Mouse (Mus musculus): ENCODE measurements around the gene Slc4a3.

The Slc4a3 gene

DNA sequence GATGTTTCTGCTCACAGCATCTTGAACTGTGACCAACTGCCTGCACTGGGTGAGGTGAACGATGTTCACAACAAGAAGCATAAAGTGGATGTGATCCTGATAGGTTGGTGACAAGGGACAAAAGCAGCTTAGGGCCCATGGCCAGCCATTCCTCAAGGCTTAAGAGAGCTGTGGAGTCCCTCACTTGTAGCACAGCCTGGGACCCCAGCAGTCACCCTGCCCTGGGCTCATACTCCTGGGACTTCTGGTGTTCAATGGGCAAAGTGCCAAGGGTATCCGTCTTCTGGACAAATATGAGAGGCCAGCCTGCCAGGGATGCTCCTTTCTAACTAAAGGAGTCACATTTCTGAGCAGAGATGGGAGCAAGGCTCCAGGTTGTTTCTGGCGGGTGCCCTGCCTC, 49.9 kb downstream of the Slc4a3 start:
- no peak for DNase-seq (ENCODE audit: low read depth, low spot score)

DNA sequence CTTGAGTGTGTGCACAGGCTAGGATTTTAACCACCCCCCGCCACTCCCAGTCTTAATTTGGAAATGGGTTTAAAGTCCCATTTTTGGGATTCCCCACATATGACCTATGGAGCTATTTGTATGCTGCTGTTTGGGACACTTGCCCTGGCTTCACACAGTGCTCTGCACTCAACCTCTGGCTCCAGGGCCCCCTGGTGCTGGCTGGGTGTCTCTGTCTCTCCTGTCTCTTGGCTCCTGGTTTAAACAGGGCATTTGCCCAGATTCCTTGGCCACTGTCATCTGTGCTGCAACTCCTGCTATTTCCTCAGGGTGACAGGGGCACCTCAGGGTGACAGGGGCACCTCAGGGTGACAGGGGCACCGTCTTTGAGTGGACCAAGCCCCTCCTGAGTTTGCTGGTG, 50.8 kb downstream of the Slc4a3 start:
- no peak for DNase-seq (ENCODE audit: low read depth, low spot score)

DNA sequence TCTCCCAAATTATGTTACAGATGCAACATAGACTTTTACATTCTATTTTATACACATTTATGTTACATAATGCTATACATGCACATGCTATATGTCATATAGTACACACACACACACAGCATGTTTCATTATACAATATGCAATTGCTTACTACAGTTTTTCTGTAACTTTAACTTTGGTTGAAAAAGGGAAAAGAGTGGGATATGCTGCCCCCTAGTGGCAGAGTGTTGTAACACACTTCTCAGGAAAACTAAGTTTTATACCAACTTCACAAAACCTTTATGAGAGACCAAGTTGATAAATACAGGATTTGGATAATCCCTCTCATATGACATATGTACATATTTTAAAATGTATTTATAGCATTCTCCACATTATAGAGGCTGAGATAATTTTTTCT, 51.6 kb downstream of the Slc4a3 start:
- DNase-seq (ENCODE audit: low read depth, low spot score), result peak; percentile 8

DNA sequence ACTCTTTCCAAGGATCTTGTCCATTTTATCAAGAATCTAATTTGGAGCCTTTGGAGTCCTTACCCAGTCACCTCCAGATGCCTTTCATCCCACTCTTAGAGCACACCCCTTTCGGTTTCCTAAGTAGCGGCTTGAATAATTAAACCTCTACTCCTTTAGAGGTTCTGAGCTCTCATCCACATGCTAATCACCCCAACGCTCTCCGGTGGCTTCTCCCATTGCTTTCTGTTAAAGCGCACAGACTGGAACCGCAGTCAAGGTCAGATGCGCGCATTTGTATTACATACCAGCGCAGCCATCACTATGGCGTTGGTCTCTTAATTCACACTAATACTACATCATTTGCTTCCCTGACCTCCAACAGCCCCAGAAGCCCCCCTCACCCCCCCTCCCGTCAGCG, 55.7 kb downstream of the Slc4a3 start:
- DNase-seq (ENCODE audit: low read depth, low spot score), result no peak

DNA sequence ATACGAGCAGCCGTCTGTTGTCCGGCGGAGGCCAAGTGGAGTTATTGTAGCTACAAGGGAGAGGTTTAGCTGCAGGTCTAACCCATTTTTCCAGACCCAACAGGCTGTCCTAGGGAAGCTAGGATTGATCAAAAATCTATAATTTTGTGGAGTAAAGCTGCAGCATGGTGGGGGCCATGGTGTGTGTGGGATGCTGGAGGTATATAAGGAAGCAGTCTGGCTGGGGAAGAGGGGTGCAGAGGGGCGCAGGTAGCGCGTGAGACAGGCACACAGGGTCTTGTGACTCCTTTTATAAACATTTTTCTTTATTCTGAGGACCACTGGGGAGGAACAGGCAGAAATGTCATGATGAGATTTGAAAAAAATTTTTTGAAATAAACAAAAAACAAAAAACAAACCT, 57.5 kb downstream of the Slc4a3 start:
- DNase-seq (ENCODE audit: low read depth, low spot score), result no peak

DNA sequence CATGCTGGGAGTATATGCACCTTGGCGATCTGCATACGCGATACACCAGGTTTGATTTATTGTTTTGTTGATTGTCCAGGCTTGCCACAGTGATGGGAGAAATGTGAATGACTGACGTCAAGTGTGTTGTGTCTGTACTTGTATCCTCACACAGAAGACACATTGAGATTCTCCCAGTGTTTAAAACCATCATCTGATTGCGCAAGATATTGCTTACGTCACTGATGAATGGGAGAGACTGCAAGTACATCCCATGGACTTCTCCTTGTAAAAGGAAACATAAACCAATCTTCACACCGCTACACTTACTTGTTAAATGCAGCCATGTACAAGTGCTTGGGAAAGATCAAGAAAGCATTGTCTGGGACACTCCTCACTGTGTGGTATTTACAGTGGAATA, 62.2 kb downstream of the Slc4a3 start:
- no peak for DNase-seq (ENCODE audit: low read depth, low spot score)

DNA sequence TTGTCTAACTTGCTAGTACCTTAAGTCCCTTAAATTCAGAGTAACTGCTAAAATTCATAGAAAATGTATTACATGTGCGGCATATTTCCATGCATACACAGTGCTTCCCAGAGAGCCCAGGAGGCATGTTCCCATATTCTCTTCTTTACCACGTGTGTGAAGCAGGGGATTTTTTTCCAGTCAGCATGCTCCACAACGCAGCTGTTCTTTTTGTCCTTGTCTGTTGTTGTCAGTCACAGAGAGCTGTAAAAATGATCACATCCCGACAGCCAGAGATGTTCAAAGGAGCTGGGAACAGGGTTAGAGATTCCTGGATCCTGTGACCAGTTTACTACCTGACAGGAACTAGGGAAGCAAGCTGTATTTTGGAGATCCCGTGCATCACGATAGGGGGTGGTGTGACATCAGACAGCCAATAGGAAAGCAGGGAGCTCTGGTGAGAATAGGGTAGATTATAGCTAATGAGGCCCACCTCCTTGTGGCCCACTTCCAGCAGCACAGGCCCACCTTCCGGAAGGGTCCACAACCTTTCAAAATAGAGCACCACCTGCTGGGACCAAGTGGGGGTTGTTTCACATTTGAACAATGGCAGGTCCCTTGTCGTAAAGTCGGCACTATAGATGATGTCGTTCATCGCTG, 62.7 kb downstream of the Slc4a3 start:
- DNase-seq (ENCODE audit: low read depth, low spot score), result no peak

DNA sequence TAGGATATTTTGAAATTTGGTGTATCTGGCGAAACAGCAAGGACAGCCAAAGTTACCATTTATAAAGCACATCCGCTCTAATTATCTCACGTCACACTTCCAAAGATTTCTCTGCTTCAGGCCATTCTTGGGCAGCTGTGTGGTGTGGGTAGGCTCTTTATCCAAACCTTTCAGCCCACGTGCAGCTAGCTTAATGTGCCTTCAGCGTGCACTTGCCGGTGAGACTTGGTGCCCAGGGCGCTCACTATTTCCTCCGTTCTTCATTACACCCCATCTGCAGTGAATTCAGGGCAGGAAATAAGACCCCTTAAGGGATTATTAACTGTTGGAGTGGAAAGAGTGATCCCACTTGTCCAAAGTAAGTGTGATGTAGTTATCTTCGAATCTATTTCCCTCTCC, 63.2 kb downstream of the Slc4a3 start:
- no peak for DNase-seq (ENCODE audit: low read depth, low spot score)

DNA sequence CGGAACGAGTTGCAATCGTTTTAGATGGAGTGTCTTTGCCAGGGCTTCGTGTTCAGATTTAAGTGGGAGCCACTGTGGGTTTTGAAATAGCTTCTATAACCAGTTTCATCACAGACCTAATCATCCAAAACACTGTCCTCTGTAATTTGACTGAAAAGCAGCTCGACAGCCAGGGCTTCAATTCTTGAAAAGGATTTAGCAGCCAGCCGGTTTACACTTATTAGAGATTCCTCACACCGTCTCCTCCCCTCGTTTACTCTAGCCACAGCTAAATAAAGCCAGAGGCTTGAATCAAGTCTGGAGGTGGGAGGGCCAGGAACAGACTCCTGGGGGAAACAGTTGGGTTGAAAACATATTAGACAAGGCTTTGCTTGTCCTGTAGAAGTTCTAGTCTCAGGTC, 64.5 kb downstream of the Slc4a3 start:
- no peak for DNase-seq (ENCODE audit: low read depth, low spot score)

All from retina, adult 2 months (tissue).